Mouse (Mus musculus): ENCODE results near the gene Als2cl.

GRCm38 (mm10) chr9:110834411-110834810 is 45.3 kb upstream of the Als2cl start, which contains the start of gene Prss45:
- TF ChIP-seq POLR2A (IDR thresholded peaks at IDR 0.05; ENCODE audit: extremely low read depth, insufficient read depth, low read length) (no peak), CTCF (IDR thresholded peaks at IDR 0.05; ENCODE audit: low read depth, low read length) (no peak)
